Mouse (Mus musculus) c-Kit-positive CD71-negative TER-119-negative erythroid progenitor cells, embryonic 14.5 days (primary cell): Measurements from ENCODE around the gene Fam136a.

Source experiments
- DNase-seq: peaks from one replicate; pipeline ENCODE4 v3.0.0-alpha.2; 2013; ENCODE audit warnings: low read depth

Gene Fam136a

DNA sequence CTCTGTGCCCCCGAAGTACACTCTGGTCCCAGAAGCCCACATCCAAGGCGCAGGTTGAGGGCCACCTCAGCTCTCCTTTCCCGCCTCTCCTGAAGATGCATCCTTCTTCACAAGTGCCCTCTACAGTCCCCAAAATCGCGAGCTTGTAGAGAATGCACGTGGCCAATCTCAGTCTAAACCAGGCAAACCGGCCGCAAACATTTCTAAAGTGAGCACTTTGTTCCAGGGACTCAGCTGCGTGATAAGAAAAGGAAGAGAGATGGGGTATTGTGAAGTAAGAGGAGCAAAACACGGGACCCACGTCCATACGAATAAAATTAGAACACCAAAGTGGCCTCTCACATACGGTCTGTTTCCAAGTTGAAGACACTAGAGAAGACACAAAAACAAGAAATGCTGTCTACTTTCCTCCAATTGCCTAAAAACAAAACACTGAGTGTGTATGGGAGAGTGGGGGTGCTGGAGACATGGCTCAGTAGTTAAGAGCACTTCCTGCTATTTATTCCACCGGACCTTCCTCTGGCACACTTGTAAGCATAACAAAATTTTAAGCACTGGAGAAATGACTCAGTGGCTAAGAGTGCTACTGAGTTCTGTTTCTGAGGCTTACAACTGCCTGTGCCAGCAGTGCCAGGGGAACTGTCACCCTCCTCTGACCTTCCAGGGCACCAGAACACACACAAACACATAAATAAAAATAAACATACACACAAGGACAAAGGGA, 32.0 kb downstream of the Fam136a start:
- no peak for DNase-seq

DNA sequence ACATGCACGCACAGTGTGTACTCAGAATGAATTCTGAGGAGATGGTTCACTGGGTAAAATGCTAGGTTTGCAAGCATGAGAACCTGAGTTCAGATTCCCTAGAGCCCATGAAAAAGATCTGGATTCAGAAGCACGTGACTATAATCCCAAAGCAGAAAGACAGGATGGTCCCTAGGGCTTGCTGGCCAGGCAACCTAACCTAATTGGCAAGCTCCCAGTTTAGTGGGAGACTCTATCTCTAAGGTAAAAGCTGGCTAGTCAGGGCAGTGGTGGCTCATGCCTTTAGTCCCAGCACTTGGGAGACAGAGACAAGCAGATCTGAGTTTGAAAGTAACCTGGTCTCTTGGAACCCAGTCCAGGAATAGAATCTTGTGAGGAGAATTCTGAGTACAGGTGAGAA, 33.5 kb downstream of the Fam136a start:
- DNase-seq: no peak

DNA sequence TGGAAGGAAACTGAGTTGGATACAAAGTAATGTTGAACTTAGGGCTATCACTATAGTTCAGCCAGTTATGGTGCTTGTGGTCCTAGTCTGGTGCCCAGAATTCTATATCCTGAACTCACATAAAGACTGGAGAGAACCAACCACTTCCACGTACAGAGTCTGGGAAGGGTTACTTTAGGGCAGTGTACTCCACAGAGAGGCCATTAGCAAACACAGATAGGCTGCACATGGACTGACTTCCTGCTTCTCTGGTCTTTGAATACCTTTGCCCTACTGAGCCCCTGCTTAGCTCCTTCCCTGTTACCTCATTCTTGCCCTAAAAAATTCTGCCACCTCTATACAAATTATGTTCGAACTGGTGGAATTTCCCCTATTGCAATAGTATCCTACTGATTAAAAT, 34.5 kb downstream of the Fam136a start:
- DNase-seq: no peak

DNA sequence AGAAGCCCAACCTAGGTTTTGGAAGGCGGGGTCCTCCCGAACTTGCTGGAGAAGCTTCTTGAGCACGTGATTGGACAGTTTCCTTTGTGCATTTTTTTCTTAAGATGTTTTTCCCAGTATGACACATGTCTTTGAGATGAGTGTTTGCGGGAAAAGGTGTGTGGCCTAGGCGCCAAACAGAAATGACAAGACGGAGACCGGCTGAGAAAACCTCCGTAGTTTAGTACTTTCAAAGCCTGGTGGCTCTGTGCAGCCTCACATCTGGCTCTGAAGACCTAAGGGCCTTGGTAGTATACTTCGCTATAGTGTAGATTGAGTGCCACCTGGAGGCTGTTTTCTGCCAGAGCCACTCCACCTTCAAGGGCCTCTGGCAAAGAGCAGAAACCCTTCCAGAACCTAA, 35.5 kb downstream of the Fam136a start:
- peak; percentile 69 for DNase-seq

DNA sequence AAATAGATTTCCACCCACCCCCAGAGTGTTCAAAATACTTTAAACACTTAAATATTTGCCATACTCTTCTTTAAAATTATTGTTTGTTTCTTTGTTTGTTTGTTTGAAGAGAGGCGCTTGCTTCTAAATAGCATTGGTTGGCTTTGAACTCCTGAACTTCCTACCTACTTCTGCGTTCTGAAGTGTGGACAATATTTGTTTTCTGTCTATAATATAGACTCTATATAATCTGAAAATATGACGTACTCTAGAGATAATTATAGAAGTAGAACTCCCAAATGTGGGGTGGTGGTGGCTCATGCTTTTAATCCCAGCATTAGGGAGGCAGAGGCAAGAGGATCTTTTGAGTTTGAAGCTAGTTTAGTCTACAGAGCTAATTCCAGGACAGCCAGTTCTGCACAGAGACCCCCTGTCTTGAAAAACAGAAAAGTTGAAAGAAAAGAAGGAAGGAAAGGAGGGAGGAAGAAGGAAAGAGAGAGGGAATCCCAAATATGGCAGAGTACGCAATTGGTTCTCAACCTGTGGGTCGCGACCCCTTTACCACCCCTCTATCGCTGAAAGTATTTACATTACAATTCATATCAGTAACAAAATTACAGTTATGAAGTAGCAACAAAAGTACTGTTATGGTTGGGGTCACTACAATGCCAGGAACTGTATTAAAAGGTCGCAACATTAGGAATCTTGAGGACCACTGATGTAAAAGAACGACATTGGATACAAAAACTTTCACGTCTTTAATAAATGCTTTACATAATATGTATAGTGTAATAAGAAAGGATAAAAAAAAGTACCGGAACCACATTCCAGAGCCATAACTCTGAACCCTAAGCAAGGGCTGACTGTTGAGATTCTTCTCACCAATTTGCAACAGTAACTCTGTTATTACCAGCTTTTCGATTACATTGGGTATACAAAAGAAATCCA, 37.5 kb downstream of the Fam136a start:
- DNase-seq: no peak

DNA sequence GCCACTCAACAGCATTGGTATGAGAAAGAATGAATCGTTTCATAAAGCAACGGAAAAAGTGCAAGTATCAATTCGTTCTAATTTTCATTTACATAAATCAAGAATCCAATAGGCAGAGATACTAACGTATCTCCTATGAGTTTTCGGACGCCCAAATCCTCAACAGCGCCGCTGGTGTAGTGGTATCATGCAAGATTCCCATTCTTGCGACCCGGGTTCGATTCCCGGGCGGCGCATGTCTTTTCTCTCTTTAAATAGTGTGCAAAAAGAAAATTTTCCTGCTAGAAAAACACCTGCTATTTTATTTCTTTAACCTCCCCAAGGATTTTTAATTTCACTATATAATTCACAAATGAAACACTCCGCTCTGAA, 38.3 kb downstream of the Fam136a start:
- peak; percentile 80 for DNase-seq

DNA sequence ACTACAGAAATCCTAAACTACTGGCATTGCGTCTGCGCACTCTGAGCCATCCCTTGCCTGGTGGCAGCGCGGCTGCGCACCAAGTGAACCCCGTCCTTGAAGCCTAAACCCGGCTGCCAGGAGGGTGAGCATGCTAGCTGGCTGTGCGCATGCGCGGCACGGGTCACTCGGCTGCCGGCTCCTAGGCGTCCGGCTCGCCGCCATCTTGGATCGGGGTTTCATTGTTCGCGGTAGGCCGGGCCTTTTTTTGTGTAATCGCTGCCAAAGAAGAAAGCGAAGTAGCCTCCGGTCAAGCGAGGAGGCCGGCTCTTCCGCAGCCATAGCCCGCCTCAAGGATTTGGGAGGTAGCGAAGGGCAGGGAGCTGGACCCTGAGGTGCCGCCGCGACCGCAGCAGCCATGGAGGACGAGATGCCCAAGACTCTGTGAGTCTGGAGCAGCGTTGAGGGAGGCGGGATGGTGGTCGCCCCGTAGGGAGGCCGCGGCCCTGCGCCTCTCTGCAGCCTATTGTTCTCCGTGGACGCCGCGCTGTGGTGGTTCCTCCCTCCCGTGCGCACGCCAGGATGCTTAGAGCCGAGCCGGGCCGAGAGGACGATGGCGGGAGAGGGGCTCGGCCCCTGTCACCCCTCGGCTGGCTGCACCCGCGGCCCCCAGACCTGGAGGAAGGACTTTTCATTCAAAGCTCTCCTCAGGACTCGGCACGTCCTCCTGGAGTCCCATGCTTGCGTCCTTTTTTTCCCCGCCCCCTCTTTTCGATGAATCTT, 38.8 kb downstream of the Fam136a start, which contains the start of gene Tia1:
Gene Tia1, plus strand, starts transcription at position 120 of the 762 bp plus-strand sequence.
- peak; percentile 92 for DNase-seq

DNA sequence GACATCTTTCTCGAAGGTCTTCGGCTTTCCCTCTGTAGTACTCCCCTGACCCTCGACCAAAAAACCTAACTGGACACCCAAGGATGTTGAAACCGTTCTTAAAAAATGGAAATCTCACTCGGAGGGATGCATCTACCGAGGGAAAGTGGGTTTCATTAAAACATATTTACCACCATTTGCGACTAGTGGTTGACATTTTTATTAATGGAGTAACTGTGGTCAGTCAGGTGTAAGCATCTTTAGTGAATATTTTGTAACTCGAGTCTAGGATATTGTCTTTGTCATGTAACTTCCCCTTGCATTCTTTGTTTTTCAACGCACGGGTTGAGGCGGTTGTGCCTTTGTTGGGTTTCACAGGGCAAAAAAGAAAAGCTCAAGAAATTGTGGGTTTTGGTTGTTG, 39.5 kb downstream of the Fam136a start:
- DNase-seq: no peak

DNA sequence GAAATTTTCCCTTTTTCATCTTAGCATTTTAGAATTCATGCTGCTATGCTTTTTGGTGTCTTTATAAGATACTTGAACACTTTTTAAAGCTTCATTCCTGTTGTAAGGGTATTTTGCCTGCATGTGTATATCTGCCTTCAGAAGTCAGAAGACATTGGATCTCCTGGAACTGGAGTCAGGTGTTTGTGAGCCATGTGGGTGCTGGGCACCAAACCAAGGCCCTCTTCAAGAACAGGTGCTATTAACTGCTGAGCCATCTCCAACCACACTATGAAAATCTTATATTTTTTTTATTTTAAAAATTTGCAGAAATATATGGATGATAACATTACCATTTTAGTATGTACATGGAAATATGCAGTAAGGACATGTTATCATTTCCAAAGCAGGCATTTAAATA, 40.9 kb downstream of the Fam136a start:
- no peak for DNase-seq

DNA sequence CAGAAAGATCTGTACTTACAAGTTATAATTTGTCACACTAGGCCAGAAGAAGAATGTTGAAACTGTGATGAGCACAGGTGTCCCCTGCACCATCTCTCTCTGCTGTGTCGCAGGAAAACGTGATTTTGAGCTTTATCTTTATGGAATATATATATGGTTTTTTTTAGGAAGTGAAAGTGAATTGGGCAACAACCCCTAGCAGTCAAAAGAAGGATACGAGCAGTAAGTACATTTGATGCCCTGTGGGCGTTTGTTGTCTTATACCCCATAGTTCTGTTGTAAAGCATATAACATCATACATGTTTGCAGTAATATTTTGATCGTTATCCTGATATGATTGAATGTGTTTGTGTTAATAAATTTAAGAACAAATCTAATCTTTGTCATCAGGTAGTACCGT, 53.3 kb downstream of the Fam136a start:
- no peak for DNase-seq

DNA sequence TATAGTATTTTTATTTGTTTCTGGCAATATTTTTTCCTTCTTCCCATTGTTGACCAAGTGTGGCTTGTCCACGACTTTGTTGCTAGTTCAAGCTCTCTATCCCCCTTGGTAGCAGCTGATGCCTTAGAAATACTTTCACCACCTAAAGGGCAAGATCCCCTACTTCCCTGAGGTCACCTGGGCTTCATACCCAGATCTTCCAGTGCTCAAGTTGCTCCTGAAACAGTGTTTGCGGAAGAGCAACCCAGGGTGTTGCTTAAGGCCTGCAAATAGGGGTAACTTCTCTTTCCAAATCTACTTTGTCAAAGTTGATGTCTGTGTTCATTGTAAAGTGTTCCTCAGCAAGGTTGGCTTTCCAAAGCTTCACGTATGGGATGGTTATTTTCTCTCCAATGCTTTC, 53.8 kb downstream of the Fam136a start:
- DNase-seq: no peak
